Mouse (Mus musculus): ENCODE measurements around the gene Zdhhc16.

GRCm38 (mm10) chr19:41912121-41913080 is 20.9 kb upstream of the Zdhhc16 start:
- no peak for TF ChIP-seq CTCF (IDR thresholded peaks at IDR 0.05; ENCODE audit: borderline replicate concordance, control insufficient read depth, extremely low read depth, insufficient read depth, low read length, poor library complexity)
- no peak for TF ChIP-seq POLR2A (IDR thresholded peaks at IDR 0.05; ENCODE audit: control insufficient read depth, extremely low read depth, insufficient read depth, low read length, poor library complexity)
